Mouse (Mus musculus): Measurements from ENCODE around the gene Ccl25.

- TF ChIP-seq GATA1 (IDR thresholded peaks at IDR 0.05; ENCODE audit: borderline replicate concordance, low read length), result no peak
- no peak for TF ChIP-seq FLI1 (IDR thresholded peaks at IDR 0.05; ENCODE audit: low read length)
Measured at GRCm38 (mm10) chr8:4366189-4366588, 41.2 kb downstream of the Ccl25 start.
